Mouse (Mus musculus) kidney, postnatal 0 days (tissue): ENCODE results near the gene Il17rc. TPM values are rescaled to one million over a fixed set of nuclear protein-coding genes. Genes with fewer than 3 reads are reported as not detected.

ENCODE experiments used
- ATAC-seq: fragments of 200-750 bp; cut with Nextera tagmentation; replicated peaks from 2 replicates; pipeline ENCODE4 v1.8.0; 2017; ENCODE audit warnings: low read depth, moderate number of reproducible peaks, moderate TSS enrichment, moderate library complexity; ENCODE audit not compliant: low FRiP score
- DNase-seq: peaks from one replicate; pipeline ENCODE4 v3.0.0-alpha.2; 2016; ENCODE audit warnings: low spot score
- H3K27ac ChIP-seq: fragments of 300-500 bp; sonication (generic); 2 replicates; pipeline ENCODE4 v1.5.1; 2014; ENCODE audit warnings: mild to moderate bottlenecking
- H3K27me3 ChIP-seq: fragments of 300-500 bp; sonication (generic); 2 replicates; pipeline ENCODE4 v1.6.1; 2014; ENCODE audit warnings: low read length, mixed read lengths; ENCODE audit not compliant: insufficient read depth
- H3K36me3 ChIP-seq: fragments of 300-500 bp; sonication (generic); 2 replicates; pipeline ENCODE4 v1.6.1; 2014; ENCODE audit warnings: low read length, mixed read lengths; ENCODE audit not compliant: insufficient read depth
- H3K4me1 ChIP-seq: fragments of 300-500 bp; sonication (generic); replicated peaks from 2 replicates; pipeline ENCODE4 v1.6.1; 2014; ENCODE audit warnings: antibody characterized with exemption, low read length, mixed read lengths; ENCODE audit not compliant: insufficient read depth
- H3K4me2 ChIP-seq: fragments of 300-500 bp; sonication (generic); 2 replicates; pipeline ENCODE4 v1.6.1; 2014; ENCODE audit warnings: mild to moderate bottlenecking, low read length, moderate library complexity, mixed read lengths
- H3K4me3 ChIP-seq: fragments of 300-500 bp; sonication (generic); replicated peaks from 2 replicates; pipeline ENCODE4 v1.5.1; 2014; ENCODE audit warnings: low read depth, low read length
- H3K9ac ChIP-seq: fragments of 300-500 bp; sonication (generic); 2 replicates; pipeline ENCODE4 v1.6.1; 2014; ENCODE audit warnings: low read depth, low read length
- H3K9me3 ChIP-seq: fragments of 300-500 bp; sonication (generic); replicated peaks from 2 replicates; pipeline ENCODE4 v1.6.1; 2016; ENCODE audit warnings: low read length, inconsistent platforms, mixed read lengths
- CTCF ChIP-seq: IDR thresholded peaks from 2 replicates; pipeline ENCODE4 v1.5.1; 2016; ENCODE audit warnings: antibody characterized with exemption, low read depth, mild to moderate bottlenecking, moderate library complexity
- WGBS: fragments of 180-500 bp; shearing (Covaris S2); extraction: QIAGEN DNeasy Blood & Tissue Kit; methylation state at CpG from one replicate; pipeline ENCODE4 v1.1.7; 2014; 5-methylcytosine and 5-hydroxymethylcytosine counted together
- polyA plus RNA-seq: library from polyadenylated mRNA; unstranded; fragments of >200 nt; fragmentation: Nextera tagmentation; extraction: Ambion mirVana; gene quantifications from 2 replicates; pipeline ENCODE4 v1.2.1, GENCODE M21; 2015

Gene Il17rc
- polyA plus RNA-seq, 1 experiment from 2014 or later, result 28.0 TPM

- no peak for DNase-seq
- no peaks in the 10 kb centered on the region for H3K27me3 ChIP-seq
- peak overlapping the region; percentile 67 for H3K4me2 ChIP-seq
- peak overlapping the region; percentile 63 for H3K9ac ChIP-seq
- H3K36me3 ChIP-seq, result 0 out of 2 replicates have a peak, but pooled peaks cover 4% of the 10 kb centered on the region
- no peak overlapping the region for H3K27ac ChIP-seq
- H3K9me3 ChIP-seq, result no peaks in the 10 kb centered on the region
- peak overlapping the region; percentile 39; the same call in 1 of the 2 replicates for H3K4me3 ChIP-seq
- ATAC-seq, result 0 out of 2 replicates have a peak, but pooled peaks have one; percentile 3
- H3K4me1 ChIP-seq, result no peaks in the 10 kb centered on the region
- WGBS, result 56% methylated on average over 28 of the region's 28 CpGs
- TF ChIP-seq CTCF, result no peak
Measured at GRCm38 (mm10) chr6:113495071-113495675, 23.9 kb downstream of the Il17rc start.

GRCm38 (mm10) chr6:113499346-113499745, 28.1 kb downstream of the Il17rc start:
- Histone ChIP-seq H3K4me1 (no peaks in the 10 kb centered on the region), H3K4me2 (no peak overlapping the region), H3K27ac (no peak overlapping the region), H3K27me3 (0 out of 2 replicates have a peak, but pooled peaks cover 3% of the 10 kb centered on the region), H3K9me3 (no peaks in the 10 kb centered on the region), H3K4me3 (no peak overlapping the region), H3K9ac (no peak overlapping the region), H3K36me3 (no peaks in the 10 kb centered on the region)
- 66% methylated on average over 6 of the region's 6 CpGs for WGBS
- TF ChIP-seq CTCF, result no peak
- ATAC-seq (no peak), DNase-seq (no peak)

- Histone ChIP-seq H3K4me2 (peak within 1 kb of the TSS; percentile 47), H3K9ac (0 out of 2 replicates have a peak within 1 kb of the TSS, but pooled peaks have one; percentile 27), H3K36me3 (no peaks in the 10 kb centered on the region), H3K9me3 (no peaks in the 10 kb centered on the region), H3K27ac (no peak within 1 kb of the TSS), H3K4me1 (no peaks in the 10 kb centered on the region), H3K27me3 (0 out of 2 replicates have a peak, but pooled peaks cover 3% of the 10 kb centered on the region), H3K4me3 (peak within 1 kb of the TSS; percentile 27)
- 1% methylated on average over 32 of the region's 32 CpGs for whole genome bisulfite sequencing
- TF ChIP-seq CTCF, result no peak
- DNase-seq, result peak; percentile 49
- ATAC-seq, result peak; percentile 68; the same call in 1 of the 2 replicates
Measured at GRCm38 (mm10) chr6:113501388-113502084, 30.3 kb downstream of the Il17rc start, which contains the start of gene Prrt3. Prrt3 (minus strand) TSS chr6:113501931.

GRCm38 (mm10) chr6:113502801-113503200, 31.6 kb downstream of the Il17rc start:
- ATAC-seq (no peak), DNase-seq (no peak)
- Histone ChIP-seq H3K27ac (no peak overlapping the region), H3K27me3 (0 out of 2 replicates have a peak, but pooled peaks cover 3% of the 10 kb centered on the region), H3K4me1 (no peaks in the 10 kb centered on the region), H3K4me3 (no peak overlapping the region), H3K36me3 (no peaks in the 10 kb centered on the region), H3K9ac (no peak overlapping the region), H3K9me3 (no peaks in the 10 kb centered on the region), H3K4me2 (no peak overlapping the region)
- 87% methylated on average over 2 of the region's 2 CpGs for WGBS
- no peak for TF ChIP-seq CTCF

- no peaks in the 10 kb centered on the region for H3K4me1 ChIP-seq
- no peak overlapping the region for H3K4me3 ChIP-seq
- DNase-seq (no peak), ATAC-seq (no peak)
- no peaks in the 10 kb centered on the region for H3K9me3 ChIP-seq
- whole genome bisulfite sequencing, result 82% methylated on average over 1 of the region's 1 CpGs
- TF ChIP-seq CTCF, result no peak
- H3K27ac ChIP-seq, result no peak overlapping the region
- no peak overlapping the region for H3K9ac ChIP-seq
- no peaks in the 10 kb centered on the region for H3K36me3 ChIP-seq
- no peak overlapping the region for H3K4me2 ChIP-seq
- 0 out of 2 replicates have a peak, but pooled peaks cover 3% of the 10 kb centered on the region for H3K27me3 ChIP-seq
Measured at GRCm38 (mm10) chr6:113505689-113506088, 34.5 kb downstream of the Il17rc start.

GRCm38 (mm10) chr6:113507130-113507529, 35.9 kb downstream of the Il17rc start:
- Histone ChIP-seq H3K4me3 (no peak overlapping the region), H3K9ac (no peak overlapping the region), H3K9me3 (no peaks in the 10 kb centered on the region), H3K27ac (no peak overlapping the region), H3K4me1 (no peaks in the 10 kb centered on the region), H3K4me2 (no peak overlapping the region), H3K27me3 (no peaks in the 10 kb centered on the region), H3K36me3 (0 out of 2 replicates have a peak, but pooled peaks cover 5% of the 10 kb centered on the region)
- DNase-seq (no peak), ATAC-seq (no peak)
- no peak for TF ChIP-seq CTCF
